Mouse (Mus musculus): Measurements from ENCODE around the gene Adora1.

DNA sequence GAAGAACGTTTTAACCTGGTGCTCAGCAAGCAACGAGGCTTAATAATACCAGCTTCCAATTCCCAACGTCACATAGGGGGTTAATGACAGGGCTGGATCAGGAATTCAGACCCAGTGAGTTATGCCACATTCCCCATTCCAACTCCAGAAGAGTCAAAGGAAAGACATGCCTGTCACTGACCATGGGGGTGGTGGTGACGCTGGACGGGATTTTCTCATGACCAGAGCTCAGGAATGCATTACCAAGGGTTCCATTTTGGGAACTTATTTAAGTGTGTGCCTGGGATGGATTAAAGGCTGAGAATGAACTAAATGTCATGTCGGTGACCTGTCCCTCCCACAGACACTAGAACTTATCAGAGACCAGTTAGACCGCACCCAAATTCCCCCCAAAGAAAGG is 41.6 kb upstream of the Adora1 start:
- TF ChIP-seq CTCF (IDR thresholded peaks at IDR 0.05; ENCODE audit: low read depth) (no peak), EP300 (IDR thresholded peaks at IDR 0.05; ENCODE audit: low read depth) (no peak)

Data from liver, embryonic 14.5 days (tissue).